Mouse (Mus musculus): Measurements from ENCODE around the gene Iqschfp. TPM values are rescaled to one million over a fixed set of nuclear protein-coding genes. Genes with fewer than 3 reads are reported as not detected.
A peak's percentile ranks its signal among the peaks of the same experiment; 100 is the strongest.

Gene Iqschfp
- polyA plus RNA-seq, 1 experiment from 2014 or later, result 5.3 TPM

DNA sequence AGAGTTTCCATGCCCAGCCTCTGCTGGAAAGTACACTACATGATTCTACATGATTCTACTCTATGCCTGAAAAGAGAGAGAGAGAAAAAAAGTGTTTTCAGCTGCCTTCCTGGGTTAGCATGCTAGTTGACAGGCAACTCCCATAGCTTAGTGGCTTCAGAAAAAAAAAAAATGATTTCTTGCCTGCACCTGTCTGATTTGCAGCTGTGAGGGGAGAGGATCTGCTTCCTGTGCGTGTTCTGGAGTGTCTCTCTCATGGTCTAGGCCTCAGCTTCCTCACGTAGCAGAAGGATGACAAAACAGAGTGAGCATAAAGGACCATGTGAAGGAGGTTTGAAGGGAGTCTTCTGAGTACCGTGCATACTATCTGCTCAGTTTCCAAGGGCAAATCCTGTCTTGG, 39.9 kb downstream of the Iqschfp start:
- Histone ChIP-seq H3K4me2 (ENCODE audit: low read length) (no peak overlapping the region), H3K27ac (ENCODE audit: low read length) (no peak overlapping the region), H3K4me3 (replicated peaks; ENCODE audit: low read length) (no peak overlapping the region), H3K36me3 (ENCODE audit: control insufficient read depth, insufficient read depth) (no peaks in the 10 kb centered on the region), H3K4me1 (replicated peaks; ENCODE audit: control insufficient read depth, insufficient read depth, low read length) (peaks cover 8% of the 10 kb centered on the region; the same call in 1 of the 2 replicates), H3K9me3 (ENCODE audit: control insufficient read depth, low read length) (no peaks in the 10 kb centered on the region), H3K9ac (replicated peaks; ENCODE audit: low read depth, low read length) (no peak overlapping the region), H3K27me3 (replicated peaks; ENCODE audit: control insufficient read depth, insufficient read depth, low read length) (no peaks in the 10 kb centered on the region)
- WGBS, result 80% methylated on average over 3 of the region's 3 CpGs
- no peak for ATAC-seq

DNA sequence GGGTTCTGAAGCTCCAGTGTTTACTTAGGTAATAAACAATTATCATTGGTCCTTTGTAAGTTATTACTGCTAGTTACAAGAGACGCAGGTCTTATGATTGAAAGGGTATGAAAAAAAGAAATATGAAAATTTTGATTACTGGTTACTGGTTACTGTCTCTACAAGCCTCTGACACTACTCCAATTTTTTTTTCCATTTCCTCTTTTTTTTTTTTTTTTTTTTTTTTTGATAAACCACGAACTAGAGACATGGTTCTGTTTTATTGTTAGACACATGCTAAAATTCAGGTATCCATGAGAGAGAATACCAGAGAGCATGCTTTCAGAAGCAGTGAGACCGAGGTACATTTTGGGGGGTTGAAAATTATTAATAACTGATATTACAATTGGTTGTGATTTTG, 43.8 kb downstream of the Iqschfp start:
- Histone ChIP-seq H3K36me3 (ENCODE audit: control insufficient read depth, insufficient read depth) (no peaks in the 10 kb centered on the region), H3K27me3 (replicated peaks; ENCODE audit: control insufficient read depth, insufficient read depth, low read length) (no peaks in the 10 kb centered on the region), H3K9me3 (ENCODE audit: control insufficient read depth, low read length) (no peaks in the 10 kb centered on the region), H3K9ac (replicated peaks; ENCODE audit: low read depth, low read length) (no peak overlapping the region), H3K4me3 (replicated peaks; ENCODE audit: low read length) (no peak overlapping the region), H3K27ac (ENCODE audit: low read length) (no peak overlapping the region), H3K4me2 (ENCODE audit: low read length) (no peak overlapping the region), H3K4me1 (replicated peaks; ENCODE audit: control insufficient read depth, insufficient read depth, low read length) (peaks cover 5% of the 10 kb centered on the region; the same call in 1 of the 2 replicates)
- ATAC-seq, result no peak
- WGBS, result 86% methylated on average over 3 of the region's 3 CpGs

DNA sequence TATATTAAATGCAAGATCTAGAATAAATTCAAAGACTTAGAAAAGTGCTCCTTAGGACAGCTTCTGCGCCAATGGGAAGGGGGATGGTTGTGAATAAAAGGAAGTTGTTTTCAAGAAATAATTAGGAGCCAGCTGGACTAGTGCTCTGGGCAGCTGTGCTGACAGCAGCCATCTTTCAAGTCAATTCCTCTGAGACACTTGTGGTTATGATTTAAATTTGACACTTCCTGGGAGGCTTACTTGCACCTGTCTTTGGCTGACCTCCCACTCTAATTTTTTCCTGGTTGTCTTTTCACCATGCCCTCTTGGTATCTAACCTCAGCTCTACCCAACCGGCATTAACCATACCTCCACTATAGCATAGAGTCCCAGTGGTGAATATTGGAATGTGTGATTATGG, 55.0 kb downstream of the Iqschfp start:
- H3K36me3 ChIP-seq (ENCODE audit: control insufficient read depth, insufficient read depth), result no peaks in the 10 kb centered on the region
- 77% methylated on average over 2 of the region's 2 CpGs for WGBS

DNA sequence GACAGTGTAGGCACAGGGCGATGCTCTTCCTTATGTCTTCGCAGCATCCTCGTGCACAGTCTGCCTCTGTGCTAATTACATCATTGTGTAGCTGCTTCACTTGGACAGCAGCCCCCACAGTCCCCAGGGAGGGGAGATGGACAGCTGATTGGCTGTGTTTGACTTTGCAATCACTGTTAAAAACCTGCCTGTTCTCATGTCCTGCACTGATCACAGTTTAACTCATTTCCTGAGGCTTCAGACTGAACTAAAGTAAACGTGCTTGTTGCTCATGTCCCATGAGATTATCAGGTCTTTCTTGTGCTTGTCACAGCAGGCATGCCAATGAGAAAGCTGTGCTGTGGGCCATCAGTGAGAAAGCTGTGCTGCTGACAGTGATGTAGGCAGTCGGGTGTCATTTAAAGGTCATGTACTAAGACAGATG, 60.5 kb downstream of the Iqschfp start:
- H3K9ac ChIP-seq (replicated peaks; ENCODE audit: low read depth, low read length), result no peak overlapping the region

More for the DNA sequence above, 55.0 kb downstream of the Iqschfp start:
- Histone ChIP-seq H3K4me3 (replicated peaks; ENCODE audit: low read length) (no peak overlapping the region), H3K27ac (ENCODE audit: low read length) (no peak overlapping the region), H3K27me3 (replicated peaks; ENCODE audit: control insufficient read depth, insufficient read depth, low read length) (no peaks in the 10 kb centered on the region), H3K4me1 (replicated peaks; ENCODE audit: control insufficient read depth, insufficient read depth, low read length) (no peaks in the 10 kb centered on the region), H3K4me2 (ENCODE audit: low read length) (no peak overlapping the region), H3K9me3 (ENCODE audit: control insufficient read depth, low read length) (no peaks in the 10 kb centered on the region), H3K9ac (replicated peaks; ENCODE audit: low read depth, low read length) (no peak overlapping the region)
- ATAC-seq, result no peak

DNA sequence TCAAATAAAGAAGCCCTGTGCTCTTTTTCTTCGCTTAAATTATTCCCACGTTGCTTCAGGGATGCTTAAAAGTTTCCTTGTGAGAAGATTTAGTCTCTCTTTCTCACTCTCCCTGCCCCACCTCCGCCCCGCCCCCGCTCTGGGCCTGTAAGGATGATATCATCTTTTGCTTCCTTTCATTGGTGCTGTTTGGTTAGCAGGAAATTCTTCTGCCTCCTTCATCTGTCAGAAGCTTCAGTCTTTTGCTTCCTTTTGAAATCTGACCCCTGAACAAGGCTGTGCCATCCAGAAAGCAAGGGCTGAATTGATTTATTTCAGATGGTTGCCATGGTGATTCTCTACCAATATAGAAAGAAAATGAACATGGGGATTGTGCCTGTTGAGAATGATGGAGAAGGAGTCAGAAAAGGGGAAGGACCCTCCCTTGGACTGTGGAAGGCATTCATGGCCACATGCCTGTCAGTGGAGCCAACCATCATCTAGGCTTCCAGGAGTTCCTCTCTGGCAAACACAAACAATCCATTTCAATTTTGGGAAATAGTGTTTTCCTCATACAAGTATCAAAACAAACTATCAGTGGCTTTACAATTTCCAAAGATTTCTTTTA, 62.5 kb downstream of the Iqschfp start:
- Histone ChIP-seq H3K27me3 (replicated peaks; ENCODE audit: control insufficient read depth, insufficient read depth, low read length) (no peaks in the 10 kb centered on the region), H3K36me3 (ENCODE audit: control insufficient read depth, insufficient read depth) (no peaks in the 10 kb centered on the region), H3K4me1 (replicated peaks; ENCODE audit: control insufficient read depth, insufficient read depth, low read length) (peaks cover 13% of the 10 kb centered on the region), H3K9ac (replicated peaks; ENCODE audit: low read depth, low read length) (no peak overlapping the region), H3K4me3 (replicated peaks; ENCODE audit: low read length) (no peak overlapping the region), H3K27ac (ENCODE audit: low read length) (no peak overlapping the region), H3K9me3 (ENCODE audit: control insufficient read depth, low read length) (no peaks in the 10 kb centered on the region), H3K4me2 (ENCODE audit: low read length) (no peak overlapping the region)
- ATAC-seq, result peak; percentile 21; the same call in 1 of the 2 replicates
- WGBS, result 13% methylated on average over 5 of the region's 5 CpGs

More for the DNA sequence above, 60.5 kb downstream of the Iqschfp start:
- H3K27ac ChIP-seq (ENCODE audit: low read length), result no peak overlapping the region
- 37% methylated on average over 5 of the region's 5 CpGs for WGBS
- H3K9me3 ChIP-seq (ENCODE audit: control insufficient read depth, low read length), result no peaks in the 10 kb centered on the region
- ATAC-seq, result peak; percentile 77
- H3K36me3 ChIP-seq (ENCODE audit: control insufficient read depth, insufficient read depth), result no peaks in the 10 kb centered on the region
- H3K4me1 ChIP-seq (replicated peaks; ENCODE audit: control insufficient read depth, insufficient read depth, low read length), result peaks cover 12% of the 10 kb centered on the region
- H3K4me2 ChIP-seq (ENCODE audit: low read length), result no peak overlapping the region
- H3K27me3 ChIP-seq (replicated peaks; ENCODE audit: control insufficient read depth, insufficient read depth, low read length), result no peaks in the 10 kb centered on the region
- no peak overlapping the region for H3K4me3 ChIP-seq (replicated peaks; ENCODE audit: low read length)

DNA sequence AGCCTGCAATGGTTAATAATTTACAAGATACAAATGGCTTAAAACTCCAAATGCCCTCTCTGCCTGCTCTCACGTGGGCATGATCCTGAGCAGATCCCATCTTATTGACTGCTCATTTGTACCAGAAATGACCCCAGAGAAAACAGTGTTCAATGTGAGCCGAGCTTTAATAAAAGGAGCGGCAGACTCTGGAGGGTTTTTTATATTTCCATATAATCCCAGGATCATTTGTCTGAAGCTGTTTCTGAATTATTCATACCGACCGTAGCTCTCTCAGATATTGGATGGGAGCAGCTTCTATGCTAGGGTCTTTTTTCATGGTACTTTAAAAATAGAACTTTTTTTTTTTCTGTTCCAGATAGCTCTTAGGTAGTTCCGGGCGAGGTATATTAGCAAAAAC, 67.6 kb downstream of the Iqschfp start:
- ATAC-seq, result peak; percentile 50
- Histone ChIP-seq H3K36me3 (ENCODE audit: control insufficient read depth, insufficient read depth) (no peaks in the 10 kb centered on the region), H3K4me3 (replicated peaks; ENCODE audit: low read length) (no peak overlapping the region), H3K4me1 (replicated peaks; ENCODE audit: control insufficient read depth, insufficient read depth, low read length) (peaks cover 12% of the 10 kb centered on the region), H3K27me3 (replicated peaks; ENCODE audit: control insufficient read depth, insufficient read depth, low read length) (no peaks in the 10 kb centered on the region), H3K9ac (replicated peaks; ENCODE audit: low read depth, low read length) (no peak overlapping the region), H3K4me2 (ENCODE audit: low read length) (no peak overlapping the region; the same call in 1 of the 2 replicates), H3K27ac (ENCODE audit: low read length) (no peak overlapping the region; the same call in 1 of the 2 replicates), H3K9me3 (ENCODE audit: control insufficient read depth, low read length) (no peaks in the 10 kb centered on the region)
- 14% methylated on average over 7 of the region's 7 CpGs for WGBS

DNA sequence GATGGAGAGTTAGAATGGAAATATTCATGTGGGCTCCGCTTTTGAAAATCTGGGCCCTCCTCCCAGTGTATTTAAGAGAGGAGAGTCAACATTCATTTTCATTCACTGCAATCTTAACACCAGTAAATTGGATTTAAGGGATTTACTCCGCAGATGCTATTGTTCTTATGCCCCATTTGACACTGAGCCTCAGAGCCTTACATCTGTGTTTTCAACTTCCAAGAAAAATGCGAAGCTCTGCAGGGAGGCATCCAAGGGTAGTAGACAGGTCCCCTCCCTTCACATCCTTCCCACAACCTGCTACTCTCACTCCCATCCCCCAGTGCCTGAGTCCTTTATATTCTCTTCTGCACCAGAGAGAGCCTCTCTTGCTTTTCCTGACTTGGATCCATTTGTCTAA, 68.1 kb downstream of the Iqschfp start:
- peak overlapping the region; percentile 33; the same call in 1 of the 2 replicates for H3K27ac ChIP-seq (ENCODE audit: low read length)

DNA sequence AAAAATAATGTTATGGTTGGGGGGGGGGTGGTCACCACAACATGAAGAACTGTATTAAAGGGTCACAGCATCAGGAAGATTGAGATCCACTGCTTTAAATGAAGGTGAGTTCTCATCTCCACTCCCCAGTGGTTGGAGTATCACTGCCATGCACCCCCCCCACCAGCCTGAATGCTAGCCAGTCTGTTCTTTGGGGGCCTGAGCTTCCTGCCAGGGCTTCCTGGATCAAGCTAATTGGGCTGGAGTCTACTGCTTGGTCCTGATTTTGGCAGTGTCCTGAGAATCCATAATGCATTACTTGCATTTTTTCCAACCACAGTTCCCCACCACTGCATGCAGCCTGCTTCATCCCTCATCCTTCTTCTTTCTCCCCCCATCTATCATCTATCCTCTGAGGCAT, 68.7 kb downstream of the Iqschfp start:
- Histone ChIP-seq H3K27me3 (replicated peaks; ENCODE audit: control insufficient read depth, insufficient read depth, low read length) (no peaks in the 10 kb centered on the region), H3K27ac (ENCODE audit: low read length) (no peak overlapping the region), H3K9me3 (ENCODE audit: control insufficient read depth, low read length) (no peaks in the 10 kb centered on the region), H3K4me1 (replicated peaks; ENCODE audit: control insufficient read depth, insufficient read depth, low read length) (peaks cover 11% of the 10 kb centered on the region), H3K9ac (replicated peaks; ENCODE audit: low read depth, low read length) (no peak overlapping the region), H3K4me2 (ENCODE audit: low read length) (no peak overlapping the region), H3K36me3 (ENCODE audit: control insufficient read depth, insufficient read depth) (no peaks in the 10 kb centered on the region), H3K4me3 (replicated peaks; ENCODE audit: low read length) (no peak overlapping the region)
- ATAC-seq, result peak; percentile 31; the same call in 1 of the 2 replicates

More for the DNA sequence above, 68.1 kb downstream of the Iqschfp start:
- Histone ChIP-seq H3K27me3 (replicated peaks; ENCODE audit: control insufficient read depth, insufficient read depth, low read length) (no peaks in the 10 kb centered on the region), H3K36me3 (ENCODE audit: control insufficient read depth, insufficient read depth) (no peaks in the 10 kb centered on the region), H3K9me3 (ENCODE audit: control insufficient read depth, low read length) (no peaks in the 10 kb centered on the region), H3K4me1 (replicated peaks; ENCODE audit: control insufficient read depth, insufficient read depth, low read length) (peaks cover 11% of the 10 kb centered on the region), H3K4me2 (ENCODE audit: low read length) (no peak overlapping the region), H3K9ac (replicated peaks; ENCODE audit: low read depth, low read length) (no peak overlapping the region), H3K4me3 (replicated peaks; ENCODE audit: low read length) (no peak overlapping the region)
- peak; percentile 73 for ATAC-seq
- WGBS, result 3% methylated on average over 3 of the region's 3 CpGs

DNA sequence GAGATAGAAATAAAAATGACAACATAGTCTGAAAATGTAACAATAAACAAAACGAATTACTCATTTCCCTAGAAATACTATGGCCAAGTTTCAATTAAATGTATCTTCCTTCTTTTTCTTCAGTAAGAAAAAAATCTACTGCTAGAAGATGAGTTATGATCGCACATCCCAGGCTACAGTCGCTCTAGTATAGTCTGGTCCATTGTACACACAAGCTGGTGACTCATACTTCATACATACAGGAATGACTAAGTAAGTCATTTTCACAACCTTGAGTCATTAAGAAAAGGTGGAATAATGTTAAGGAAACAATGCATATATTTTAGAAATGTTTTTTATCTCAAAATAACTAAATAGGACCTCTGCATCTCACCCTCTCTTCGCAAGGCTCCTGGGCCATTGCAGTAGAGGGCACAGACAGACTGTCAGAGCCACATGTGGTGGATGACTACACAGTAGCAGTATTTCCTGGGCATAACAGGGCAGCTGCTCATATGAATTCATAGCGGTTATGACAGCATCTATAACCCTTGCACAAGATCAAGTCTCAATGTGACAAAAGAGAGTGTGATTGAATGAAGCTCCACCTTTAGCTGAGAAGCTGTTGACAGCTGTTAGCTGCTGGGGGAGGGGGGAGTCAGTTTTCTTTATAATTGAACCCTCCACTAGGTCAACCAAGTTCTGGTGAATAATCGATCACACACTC, 70.1 kb downstream of the Iqschfp start:
- ATAC-seq, result no peak
- Histone ChIP-seq H3K4me3 (replicated peaks; ENCODE audit: low read length) (no peak overlapping the region), H3K4me1 (replicated peaks; ENCODE audit: control insufficient read depth, insufficient read depth, low read length) (peaks cover 11% of the 10 kb centered on the region), H3K9ac (replicated peaks; ENCODE audit: low read depth, low read length) (no peak overlapping the region), H3K27ac (ENCODE audit: low read length) (no peak overlapping the region), H3K27me3 (replicated peaks; ENCODE audit: control insufficient read depth, insufficient read depth, low read length) (no peaks in the 10 kb centered on the region), H3K9me3 (ENCODE audit: control insufficient read depth, low read length) (no peaks in the 10 kb centered on the region), H3K36me3 (ENCODE audit: control insufficient read depth, insufficient read depth) (no peaks in the 10 kb centered on the region), H3K4me2 (ENCODE audit: low read length) (no peak overlapping the region)
- WGBS, result 90% methylated on average over 6 of the region's 6 CpGs
